Mouse (Mus musculus) embryo, embryonic 11 days (tissue): ENCODE results near the gene Asgr1.

Source experiments
- DNase-seq: peaks from one replicate; pipeline ENCODE4 v3.0.0-alpha.2; 2015

Gene Asgr1

DNA sequence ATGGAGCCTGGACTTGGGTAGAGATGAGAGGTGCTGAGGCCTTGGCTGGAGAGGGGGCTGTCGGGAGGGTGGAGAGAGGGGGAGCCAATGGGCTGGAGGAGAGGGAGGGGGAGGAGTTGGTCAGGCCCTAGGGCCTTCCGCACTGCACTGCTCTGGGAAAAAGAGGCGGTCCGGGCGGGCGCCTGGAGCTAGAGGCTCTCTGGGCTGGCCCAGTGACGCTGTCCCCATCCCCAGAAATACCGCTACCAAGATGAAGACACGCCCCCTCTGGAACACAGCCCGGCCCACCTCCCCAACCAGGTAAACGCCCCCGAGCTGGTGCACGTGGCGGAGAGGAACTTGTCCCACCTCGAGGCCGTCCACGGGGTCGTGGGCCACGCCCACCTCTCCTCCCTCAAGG, 27.2 kb upstream of the Asgr1 start:
- DNase-seq: peak; percentile 84

DNA sequence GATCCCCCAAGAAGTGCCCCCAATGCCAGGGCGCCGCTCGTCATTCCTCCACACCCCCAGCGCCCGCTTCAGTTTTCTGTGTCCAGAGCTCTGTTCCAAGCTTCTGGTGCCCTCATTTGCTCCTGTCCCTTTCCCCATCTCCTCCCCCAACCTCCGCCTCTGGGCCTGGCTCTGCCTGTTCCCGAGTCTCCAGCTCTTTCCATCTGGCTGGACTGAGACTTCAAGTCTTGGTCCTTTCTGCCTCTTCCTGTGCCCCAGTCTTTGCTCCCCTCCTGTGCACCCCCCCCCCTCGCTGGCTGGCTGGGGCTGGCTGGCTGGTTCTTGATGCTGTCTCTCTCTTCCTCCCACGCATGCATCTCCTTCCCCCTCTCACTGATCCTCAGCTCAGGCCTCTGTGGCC, 26.5 kb upstream of the Asgr1 start:
- DNase-seq: no peak

DNA sequence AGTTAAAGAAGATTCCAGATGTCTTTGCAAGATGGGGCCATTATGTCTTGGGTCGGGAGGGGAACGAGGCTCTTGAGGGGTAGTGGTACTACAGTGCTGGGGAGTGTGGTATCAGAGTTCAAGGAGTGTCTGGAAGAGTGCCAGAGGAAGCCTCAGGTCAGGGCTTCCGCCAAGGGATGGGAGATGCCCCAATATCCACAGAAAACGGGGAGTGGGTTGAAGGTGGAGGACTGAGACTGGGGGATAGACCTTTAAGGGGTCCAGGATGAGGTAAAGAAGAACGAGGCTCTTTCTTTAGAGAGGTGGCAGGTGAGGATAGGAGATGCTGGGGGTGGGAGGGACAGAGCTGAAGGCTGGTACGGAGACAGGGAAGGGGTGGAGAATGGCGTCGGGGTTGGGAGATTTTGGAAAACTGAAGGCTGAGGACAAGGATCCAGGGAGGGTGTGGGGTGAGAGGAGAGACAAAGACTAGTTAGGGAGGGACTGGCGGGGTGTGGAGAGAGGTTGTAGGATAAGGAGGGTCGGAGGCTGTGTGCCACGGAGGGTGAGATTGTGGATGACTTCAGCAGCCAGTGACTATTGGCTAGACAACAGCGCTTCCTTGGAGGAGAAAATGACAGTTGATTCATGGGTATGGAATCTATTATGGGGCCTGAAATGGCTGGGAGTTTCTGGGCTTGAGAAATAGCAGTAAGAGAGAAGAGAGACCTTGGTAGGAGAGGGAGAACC, 25.3 kb upstream of the Asgr1 start:
- no peak for DNase-seq

DNA sequence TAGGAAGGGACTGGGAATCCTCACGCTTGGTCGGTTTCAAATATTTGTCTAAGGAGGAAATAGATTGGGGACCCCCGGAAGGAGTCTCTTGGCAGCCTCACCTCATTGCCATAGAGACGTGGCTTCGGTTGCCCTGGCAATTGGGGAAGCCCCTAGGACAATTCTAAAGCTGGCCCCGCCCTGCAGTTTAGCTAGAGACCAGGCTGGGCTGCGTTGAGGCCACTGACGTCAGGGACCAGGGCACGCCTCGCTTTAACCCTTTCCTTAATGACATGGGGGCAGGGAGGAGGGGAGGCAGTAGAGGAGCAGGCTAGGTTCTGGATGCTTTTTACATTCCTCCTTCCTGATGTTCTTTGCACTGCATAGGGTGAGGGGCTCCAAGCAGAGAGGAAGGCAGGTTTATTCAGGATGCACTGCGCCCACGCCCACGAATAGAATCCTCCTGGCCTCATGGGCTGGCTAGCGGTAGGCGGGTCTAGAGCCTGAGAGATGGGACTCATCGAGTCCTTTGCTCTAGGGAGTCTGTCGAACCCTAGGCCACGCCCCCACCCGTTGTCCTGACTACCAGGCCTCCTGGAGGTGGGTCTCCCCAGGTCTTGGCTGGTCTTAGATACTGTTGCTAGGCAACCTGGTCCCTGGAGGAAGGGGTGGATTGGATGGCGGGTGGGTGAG, 24.6 kb upstream of the Asgr1 start:
- DNase-seq: peak; percentile 98

DNA sequence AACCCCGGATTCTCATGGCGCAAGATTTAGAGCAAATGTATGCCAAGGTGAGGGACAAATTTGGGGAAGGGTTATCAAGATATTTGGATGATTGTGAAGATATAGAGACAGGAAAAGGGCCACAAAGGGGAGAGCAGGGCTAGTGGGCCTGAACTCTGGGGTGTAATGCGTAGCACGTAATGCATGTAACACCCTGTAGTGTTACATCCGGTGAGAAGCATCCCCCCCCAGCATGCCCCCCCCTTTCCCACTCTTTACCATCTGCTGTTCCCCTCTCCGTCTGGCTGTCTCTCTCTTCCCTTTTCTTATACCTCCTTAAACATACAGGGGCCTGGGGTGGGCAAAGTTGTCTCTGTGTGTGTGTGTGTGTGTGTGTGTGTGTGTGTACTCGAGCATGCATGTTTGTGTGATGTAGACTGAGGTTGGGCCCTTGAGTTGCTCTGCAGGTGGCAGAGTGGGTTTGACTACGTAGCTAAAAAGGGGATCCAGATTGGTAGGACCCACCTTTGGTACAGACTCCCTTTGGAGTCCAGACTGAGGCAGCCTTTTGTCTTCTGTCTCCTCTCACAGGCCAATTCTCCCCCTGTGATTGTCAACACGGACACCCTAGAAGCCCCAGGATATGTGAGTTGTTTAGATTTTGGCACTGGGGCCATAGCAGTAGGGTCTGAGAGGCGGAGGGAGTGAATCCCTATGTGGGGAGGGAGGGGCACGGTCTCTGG, 23.9 kb upstream of the Asgr1 start:
- DNase-seq: no peak

DNA sequence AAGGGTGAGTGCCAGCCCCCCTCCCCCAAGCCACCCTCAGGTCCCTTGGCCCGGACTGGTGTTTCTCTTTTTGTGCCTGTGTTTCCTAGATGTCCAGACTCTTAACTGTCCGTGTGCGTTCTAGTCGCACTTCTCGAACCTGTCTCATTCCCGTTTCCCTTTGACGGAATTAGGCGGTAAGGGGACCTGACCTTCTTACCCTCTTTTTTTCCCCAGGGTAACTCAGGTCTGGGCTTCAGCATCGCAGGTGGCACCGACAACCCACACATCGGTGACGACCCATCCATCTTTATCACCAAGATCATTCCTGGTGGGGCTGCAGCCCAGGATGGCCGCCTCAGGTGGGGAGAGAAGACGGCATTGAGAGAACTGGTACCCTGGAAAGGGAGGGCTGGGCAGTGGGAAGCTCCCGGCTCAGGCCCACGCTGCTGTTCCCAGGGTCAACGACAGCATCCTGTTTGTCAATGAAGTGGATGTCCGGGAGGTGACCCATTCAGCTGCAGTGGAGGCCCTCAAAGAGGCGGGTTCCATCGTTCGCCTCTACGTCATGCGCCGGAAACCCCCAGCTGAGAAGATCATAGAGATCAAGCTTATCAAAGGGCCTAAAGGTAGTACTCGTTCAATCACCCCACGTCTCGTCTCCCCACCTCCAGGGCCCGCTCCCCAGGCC, 23.1 kb upstream of the Asgr1 start:
- no peak for DNase-seq

DNA sequence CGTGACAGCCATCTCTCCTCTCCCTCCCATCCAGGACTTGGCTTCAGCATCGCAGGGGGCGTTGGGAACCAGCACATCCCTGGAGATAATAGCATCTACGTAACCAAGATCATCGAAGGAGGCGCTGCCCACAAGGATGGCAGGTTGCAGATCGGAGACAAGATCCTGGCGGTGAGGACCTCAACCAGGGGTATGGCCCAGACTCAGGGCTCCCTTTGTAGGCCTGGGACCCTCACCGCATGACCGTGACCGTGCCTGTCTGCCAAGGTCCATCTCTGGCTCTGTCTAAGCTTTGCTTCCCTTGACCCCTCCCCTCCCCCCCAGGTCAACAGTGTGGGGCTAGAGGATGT, 22.6 kb upstream of the Asgr1 start:
- no peak for DNase-seq

DNA sequence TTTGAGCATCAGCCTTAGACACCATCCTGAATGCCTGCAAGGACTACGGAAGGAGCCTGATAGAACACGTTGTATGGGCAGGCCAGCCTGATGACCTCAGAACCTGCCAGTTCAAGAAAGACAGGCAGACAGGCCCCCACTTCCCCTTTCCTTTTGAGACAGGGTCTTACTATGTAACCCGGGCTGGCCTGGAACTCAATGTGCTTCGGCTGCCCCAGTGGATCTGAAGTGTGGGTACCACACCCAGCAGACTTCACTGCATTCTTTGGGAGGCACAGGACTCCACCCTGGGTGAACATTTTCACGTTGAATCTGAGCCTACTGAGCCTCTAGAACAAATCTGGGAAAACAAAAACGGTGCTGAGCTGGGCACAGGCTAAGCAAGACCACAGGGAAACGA, 15.7 kb upstream of the Asgr1 start:
- DNase-seq: no peak

DNA sequence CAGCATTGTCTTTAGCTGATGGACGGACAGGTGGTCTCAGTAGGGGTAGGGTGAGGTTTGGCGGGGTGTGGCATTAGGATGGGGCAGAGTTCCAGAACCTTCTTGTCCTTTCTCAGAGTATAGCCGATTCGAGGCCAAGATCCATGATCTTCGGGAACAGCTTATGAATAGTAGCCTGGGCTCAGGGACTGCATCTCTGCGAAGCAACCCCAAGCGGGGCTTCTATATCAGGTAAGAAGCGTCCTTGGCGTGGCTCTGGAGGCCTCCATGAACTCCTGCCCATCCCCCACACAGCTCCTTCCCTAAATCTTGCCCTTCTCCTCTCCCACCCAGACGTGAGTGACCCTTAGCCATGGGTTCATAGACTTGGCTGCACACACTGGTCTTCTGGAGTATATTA, 14.3 kb upstream of the Asgr1 start:
- DNase-seq: no peak

DNA sequence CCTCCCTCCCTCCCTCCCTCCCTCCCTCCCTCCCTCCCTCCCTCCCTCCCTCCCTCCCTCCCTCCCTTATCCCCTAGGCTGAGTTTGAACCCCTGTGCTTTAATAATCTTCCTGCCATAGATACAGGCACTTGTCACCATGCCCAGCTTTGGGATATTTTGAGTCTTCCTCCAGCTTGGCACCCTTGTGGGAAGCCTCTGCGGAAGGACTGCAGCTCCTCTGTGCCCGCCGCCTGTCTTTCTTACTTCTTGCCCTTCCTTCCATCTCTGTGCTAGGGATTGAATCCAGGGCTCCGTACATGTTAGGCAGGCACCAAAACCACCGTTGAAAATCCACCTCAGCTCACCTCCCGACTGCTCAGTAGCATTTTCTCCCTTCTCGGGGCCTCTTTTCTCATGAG, 13.7 kb upstream of the Asgr1 start:
- DNase-seq: no peak

DNA sequence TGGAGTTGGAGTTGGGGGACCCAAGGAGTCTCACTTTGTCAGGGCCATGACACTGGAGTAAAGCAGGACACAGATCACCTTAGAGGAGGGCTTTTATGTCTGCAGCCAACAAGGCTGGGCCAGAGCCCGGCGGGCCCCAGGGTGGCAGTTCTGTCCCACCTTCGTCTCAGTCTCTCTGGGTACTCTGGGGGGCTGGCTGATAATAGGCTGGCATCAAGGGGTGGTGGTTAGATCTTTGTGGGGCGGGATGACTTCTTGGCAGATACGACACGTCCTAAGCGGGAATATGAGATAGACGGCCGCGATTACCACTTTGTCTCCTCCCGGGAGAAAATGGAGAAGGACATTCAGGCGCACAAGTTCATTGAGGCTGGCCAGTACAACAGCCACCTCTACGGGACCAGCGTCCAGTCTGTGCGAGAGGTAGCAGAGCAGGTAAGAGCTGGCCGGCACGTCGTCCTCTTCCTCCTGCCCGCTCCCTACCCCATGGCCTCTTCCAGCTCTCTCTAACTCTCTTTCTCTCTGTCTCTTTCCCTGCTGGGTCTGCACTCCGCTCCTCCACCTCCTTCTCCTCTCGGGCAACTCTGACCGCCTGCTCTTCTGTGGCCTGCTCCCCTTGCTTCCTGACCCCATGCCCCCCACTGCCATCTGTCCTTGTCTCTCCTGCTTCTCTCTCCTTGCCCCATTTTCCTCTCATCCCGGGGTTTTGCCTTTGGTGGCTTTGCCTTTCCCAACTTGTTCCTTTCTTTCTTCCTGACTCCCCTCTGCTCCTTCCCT, 11.4 kb upstream of the Asgr1 start:
- no peak for DNase-seq

DNA sequence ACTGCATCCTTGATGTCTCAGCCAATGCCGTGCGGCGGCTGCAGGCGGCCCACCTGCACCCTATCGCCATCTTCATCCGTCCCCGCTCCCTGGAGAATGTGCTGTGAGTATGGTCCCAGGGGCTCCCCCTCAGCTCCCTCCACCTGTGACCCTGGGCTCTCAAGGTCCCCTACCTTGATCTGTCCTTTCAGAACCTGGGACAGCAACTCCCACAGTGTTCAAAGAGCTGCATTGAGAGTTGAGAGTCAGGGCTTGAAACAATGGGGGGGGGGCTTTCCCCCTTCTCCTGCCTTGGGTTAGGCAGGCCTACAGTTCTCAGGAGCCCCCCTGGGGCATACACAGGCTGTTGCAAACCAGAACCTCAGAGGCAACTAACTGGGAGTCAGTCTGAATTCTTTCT, 10.2 kb upstream of the Asgr1 start:
- no peak for DNase-seq

DNA sequence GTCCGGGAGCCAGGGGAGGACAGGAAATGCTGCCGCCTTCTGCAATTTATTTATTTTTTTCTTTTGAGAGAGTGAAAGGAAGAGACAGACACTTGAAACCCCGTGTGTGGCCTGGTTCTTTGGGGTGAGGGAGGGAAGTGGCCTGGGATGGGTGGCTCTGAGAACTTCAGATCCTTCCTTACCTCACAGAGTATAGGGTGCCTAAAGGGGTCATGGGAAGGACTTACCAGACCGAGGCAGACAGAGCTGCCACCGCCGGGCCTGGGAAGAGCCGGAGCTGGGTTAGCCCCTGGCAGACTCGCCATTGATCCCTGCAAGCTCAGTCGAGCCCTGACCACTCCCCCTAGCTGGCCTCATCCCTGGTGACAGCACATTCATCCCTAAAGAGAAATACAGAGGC, 8.4 kb upstream of the Asgr1 start:
- DNase-seq: peak; percentile 23

DNA sequence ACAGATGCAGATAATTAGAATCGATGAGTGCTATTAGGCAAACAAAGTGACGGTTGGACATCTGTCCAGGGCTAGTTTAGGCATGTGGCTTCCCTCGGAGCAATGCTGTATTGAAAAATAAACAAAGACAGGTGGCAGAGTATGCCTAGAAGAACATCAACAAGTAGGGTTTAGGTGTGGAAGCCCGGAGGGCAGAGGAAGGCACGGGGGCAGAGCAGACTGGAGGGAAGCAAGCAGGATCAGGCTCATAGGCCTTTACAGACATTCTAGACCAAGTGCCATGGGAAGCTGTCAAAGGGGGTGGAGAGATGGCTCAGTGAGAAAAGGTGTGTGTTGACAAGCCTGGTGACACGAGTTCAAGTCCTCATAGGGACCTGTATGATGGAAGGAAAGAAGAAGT, 4.5 kb upstream of the Asgr1 start:
- DNase-seq: no peak

DNA sequence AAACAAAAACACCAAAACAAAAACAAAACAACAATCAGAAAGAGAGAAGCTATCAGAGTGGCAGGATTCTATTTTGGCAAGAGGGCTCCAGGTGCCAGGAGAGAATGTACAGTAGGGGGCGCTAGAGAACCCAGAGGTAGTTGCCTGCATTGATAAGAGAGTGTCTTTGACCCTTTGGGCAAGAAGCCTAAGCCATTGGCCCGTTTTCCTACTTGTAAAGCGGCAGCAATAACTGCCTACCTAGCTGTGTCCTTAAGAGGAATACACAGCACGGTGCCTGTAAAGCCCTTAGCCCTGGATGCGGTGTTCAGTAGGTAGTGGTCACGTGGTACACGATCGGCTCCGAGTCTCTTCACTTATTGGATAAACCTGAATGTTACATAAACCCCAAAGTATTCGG, 4.1 kb upstream of the Asgr1 start:
- DNase-seq: no peak

DNA sequence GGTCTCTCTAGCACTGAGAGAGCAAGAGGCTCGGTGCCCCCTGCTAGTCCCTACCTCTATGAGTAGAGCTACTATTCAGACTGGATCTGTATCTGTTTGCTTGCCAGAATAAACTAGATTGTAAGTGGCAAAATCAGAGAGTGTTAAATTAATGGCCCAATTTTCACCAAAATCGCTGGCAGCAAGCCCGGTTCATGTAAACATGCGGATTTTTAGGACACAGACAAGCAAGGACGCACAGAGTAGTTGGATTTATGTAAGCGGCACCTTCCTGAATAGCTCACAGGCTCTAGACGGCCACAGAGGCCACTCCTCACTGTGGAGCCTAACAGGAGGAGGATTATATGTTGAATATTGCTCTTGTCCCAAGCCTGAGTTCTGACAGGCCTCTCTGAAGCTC, 729 bp upstream of the Asgr1 start:
- DNase-seq: no peak

DNA sequence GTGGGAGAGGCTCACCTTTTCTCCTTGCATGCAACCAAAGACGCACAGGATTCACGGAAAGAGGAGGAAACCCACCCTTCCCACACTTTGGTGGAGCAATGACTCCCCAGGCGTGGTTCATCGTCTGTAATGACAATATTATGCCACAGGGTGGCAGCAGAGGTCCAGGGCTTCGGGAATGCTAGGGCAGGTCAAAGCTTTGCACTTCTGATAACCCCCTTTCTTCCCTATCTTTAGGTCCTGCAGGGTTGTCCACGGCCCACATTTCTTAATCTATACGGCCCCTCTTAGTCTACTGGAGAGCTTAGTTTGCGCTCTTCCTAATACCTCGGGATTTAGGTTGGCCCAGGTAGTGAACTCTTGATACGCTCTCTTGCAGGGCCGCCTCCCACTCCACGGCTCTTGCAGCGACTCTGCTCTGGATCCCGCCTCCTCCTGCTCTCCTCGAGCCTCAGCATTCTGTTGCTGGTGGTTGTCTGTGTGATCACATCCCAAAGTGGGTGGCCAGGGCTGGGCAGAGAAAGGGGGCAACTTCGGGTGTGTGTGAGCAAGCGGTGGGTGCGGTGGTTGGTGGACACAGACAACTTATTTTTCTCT, 1.8 kb downstream of the Asgr1 start:
- DNase-seq: peak; percentile 78

DNA sequence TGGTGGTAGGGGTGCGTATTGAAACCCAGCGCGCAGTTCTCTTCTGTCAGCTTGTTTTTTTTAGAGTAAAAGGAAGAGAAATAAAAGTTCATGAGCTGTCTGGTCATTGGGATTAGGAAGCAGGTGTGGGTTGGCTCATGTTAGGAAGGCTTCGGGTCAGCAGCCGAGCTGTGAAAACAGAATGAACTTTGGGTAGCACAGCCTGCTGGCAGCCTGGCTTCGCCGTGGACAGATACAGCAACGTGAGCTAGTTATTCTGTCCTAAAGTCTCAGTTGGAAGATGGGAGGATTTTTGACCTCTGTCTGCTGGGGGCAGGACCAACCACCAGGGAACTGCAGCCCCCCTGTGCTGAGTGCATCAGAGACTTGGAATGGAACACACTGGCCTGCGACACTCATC, 3.9 kb downstream of the Asgr1 start:
- no peak for DNase-seq

DNA sequence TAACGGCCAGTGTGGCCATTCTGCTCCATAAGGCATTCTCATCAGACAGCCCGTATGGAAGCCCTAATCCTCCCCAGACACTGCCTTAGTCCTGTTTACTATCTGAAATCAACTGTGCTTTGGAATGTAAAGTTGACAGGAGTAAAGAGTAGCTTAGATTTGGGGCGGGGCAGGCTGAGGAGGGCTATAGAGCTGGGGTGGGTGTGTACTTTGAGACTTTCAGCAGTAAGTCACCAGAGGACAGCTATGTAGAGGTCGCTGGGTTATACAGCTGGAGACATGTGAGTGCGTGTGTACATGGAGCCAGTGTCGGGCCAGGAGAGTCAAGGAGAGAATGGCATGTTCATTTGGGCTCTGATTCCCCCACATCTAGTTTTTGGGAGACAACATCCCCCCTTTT, 6.0 kb downstream of the Asgr1 start:
- no peak for DNase-seq

DNA sequence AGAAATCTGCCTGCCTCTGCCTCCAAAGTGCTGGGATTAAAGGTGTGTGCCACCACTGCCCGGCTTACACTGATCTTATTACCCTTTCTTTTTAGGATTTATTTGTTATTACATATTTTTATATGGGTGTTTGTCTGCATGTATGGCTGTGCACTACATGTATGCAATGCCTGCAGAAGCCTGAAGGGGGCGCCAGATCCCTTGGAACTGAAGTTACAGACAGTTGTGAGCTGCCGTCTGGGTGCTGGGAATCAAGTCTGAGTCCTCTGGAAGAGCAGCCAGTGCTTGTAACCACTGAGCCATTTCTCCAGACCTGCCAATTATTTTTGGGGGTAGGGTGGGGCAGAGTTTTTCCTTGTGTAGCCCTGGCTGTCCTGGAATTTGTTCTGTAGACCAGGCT, 9.2 kb downstream of the Asgr1 start:
- no peak for DNase-seq

DNA sequence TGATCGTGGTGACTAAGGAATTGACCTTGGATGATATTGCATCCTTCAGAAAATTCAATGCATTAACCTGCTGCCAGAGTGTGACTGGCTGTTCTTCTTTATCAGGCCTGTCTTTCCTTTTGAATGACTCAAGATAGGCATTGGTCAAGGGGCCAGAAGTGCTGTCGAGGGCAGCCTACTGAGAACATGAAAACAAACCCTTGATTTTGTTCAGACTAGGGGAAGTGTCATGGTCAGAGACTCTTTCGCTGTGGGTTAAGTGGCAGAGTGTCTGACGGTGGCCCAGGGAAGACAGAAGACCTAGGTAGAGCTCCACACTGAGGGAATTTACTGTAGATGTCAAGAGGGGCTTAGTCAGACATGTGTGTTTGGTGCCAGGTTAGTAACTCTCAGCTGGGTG, 12.8 kb downstream of the Asgr1 start:
- no peak for DNase-seq

DNA sequence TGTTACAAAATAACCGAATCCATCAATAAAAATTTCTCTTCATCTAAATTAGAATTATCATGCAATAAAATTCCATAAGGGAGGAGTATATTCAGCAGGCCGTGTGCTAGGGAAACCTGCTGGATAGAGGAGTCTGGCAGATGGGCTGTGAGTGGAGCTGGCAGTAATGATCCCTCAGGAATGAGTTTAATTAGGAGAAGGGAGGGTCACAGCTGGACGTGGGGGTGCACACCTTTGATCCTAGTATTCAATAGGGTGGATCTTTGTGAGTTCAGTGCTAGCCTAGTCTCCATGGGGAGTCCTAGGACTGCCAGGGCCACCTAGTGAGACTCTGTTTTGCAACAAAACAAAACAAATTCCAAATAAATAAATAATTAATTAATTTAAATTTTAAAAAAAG, 14.4 kb downstream of the Asgr1 start:
- no peak for DNase-seq

DNA sequence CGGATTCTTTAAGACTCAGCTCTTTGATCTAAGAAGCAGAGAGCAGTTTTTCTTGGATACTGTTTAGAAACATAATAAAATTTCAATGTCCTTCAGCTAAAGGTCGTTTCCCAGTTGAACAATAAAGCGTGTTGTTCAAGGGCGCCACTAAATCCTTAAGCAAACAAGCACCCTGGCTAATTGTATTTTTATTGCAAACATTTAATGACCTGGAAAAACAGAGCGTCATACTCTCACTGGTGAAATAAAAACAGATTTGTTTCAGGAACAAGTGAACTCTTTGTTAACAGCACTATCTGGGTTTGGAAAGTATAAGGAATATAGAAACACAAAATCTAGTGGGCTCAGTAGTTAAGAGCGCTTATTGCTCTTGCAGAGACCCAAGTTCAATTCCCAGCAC, 16.2 kb downstream of the Asgr1 start:
- DNase-seq: no peak
